Mouse (Mus musculus): ENCODE measurements at regions not wholly inside any gene's neighbourhood (a gene's known extent, or its start where the extent isn't known, plus 50 kb on each side); places are given as distances from the start of the nearest gene placed in this dataset.

DNA sequence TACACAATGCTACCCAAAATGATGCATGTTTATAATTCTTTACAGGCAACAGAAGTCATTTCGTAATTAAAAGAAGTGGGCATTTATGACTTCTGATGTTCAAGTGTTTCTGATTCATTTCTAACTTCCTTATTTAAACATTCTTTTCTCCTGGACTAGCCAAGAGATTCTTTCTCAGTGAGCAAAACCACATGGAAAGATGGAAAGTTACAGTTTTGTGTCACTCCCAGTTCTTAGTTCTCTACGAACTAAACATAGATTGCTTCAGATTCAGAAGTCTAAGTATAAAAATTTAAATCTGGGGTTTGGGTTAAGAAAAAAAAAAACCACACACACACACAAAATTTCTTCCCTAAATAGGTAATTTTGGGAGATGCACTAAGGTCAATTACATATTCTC lies 288.0 kb upstream of the Paip1 start:
- no peaks in the 10 kb centered on the region for H3K4me1 ChIP-seq (ENCODE audit: control insufficient read depth in 2 of 2, insufficient read depth in 2 of 2, low read length in 2 of 2, poor library complexity in 1 of 2)
- peaks cover 2% of the 10 kb centered on the region; the same call in 1 of the 2 replicates for H3K9me3 ChIP-seq (ENCODE audit: control insufficient read depth, insufficient read depth, low read depth, low read length)
- in situ Hi-C loops (cut with MboI; ENCODE audit: low sequenced_read_pairs in 2 of 2, unreplicated experiment in 2 of 2) = no loop called here
- no peak for DNase-seq (ENCODE audit: low read depth, low spot score)
- no peak overlapping the region for H3K9ac ChIP-seq (ENCODE audit: insufficient read depth, low read depth, low read length, poor library complexity, severe bottlenecking)
- no peak overlapping the region for H3K4me3 ChIP-seq (ENCODE audit: insufficient read depth in 1 of 2, low read depth in 1 of 2, low read length in 2 of 2, poor library complexity in 1 of 2, severe bottlenecking in 1 of 2)
- no peak overlapping the region for H3K27ac ChIP-seq (ENCODE audit: insufficient read depth, low read depth, low read length, poor library complexity, severe bottlenecking)
- TF ChIP-seq ZC3H11A (IDR thresholded peaks at IDR 0.05; ENCODE audit: borderline replicate concordance, low read depth, low read length) (no peak), MAFK (IDR thresholded peaks at IDR 0.05; ENCODE audit: insufficient read depth, low read depth, low read length) (no peak), CHD2 (IDR thresholded peaks at IDR 0.05; ENCODE audit: low read depth, low read length) (no peak), HCFC1 (IDR thresholded peaks at IDR 0.05; ENCODE audit: borderline replicate concordance, insufficient read depth, low read length) (no peak), ZNF384 (IDR thresholded peaks at IDR 0.05; ENCODE audit: low read depth, low read length) (no peak)
- no peaks in the 10 kb centered on the region for H3K36me3 ChIP-seq (ENCODE audit: control insufficient read depth, insufficient read depth, low read length, poor library complexity, severe bottlenecking)

DNA sequence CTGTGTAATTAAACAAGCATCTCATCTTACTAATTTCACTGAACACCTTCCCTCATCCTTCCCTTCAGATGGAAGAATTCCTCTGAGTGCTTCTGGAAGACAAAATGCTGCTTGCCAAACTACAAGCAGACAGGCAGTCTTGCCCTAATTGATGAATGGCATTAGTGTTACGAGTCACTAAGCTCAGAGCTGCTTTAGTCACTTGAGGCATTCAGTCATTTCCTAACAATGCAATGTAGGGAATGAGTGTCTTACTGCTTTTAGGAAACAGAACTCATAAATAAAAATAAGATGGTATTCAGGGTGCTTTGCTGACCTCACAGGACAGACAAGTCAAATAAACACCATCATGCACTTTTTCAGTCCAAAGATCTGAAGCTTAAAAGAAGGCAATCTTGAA lies 285.1 kb upstream of the Paip1 start:
- no peak for DNase-seq (ENCODE audit: low read depth, low spot score)

DNA sequence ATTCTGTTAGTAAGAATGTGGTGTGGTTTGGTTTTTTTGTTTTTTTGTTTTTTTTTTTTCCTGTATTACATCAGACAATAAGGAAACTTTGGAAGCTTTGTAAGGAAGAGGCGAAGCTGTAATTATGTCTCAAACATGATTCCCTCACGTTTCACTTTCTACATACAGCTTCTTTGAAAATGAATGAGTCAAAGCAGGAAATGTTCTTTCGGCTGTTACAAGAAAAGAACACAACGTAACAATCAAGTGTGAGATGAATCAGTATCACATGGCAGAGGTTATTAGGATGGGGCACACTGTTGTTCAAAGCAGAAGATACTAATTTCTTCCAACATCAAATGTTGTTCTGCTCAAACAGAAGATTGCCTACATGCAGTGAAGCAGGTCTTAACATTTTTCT lies 282.7 kb upstream of the Paip1 start:
- no peak overlapping the region for H3K4me3 ChIP-seq (ENCODE audit: insufficient read depth in 1 of 2, low read depth in 1 of 2, low read length in 2 of 2, poor library complexity in 1 of 2, severe bottlenecking in 1 of 2)
- no peak overlapping the region for H3K27ac ChIP-seq (ENCODE audit: insufficient read depth, low read depth, low read length, poor library complexity, severe bottlenecking)
- TF ChIP-seq HCFC1 (IDR thresholded peaks at IDR 0.05; ENCODE audit: borderline replicate concordance, insufficient read depth, low read length) (no peak), ZNF384 (IDR thresholded peaks at IDR 0.05; ENCODE audit: low read depth, low read length) (no peak), MAFK (IDR thresholded peaks at IDR 0.05; ENCODE audit: insufficient read depth, low read depth, low read length) (no peak), CHD2 (IDR thresholded peaks at IDR 0.05; ENCODE audit: low read depth, low read length) (no peak), ZC3H11A (IDR thresholded peaks at IDR 0.05; ENCODE audit: borderline replicate concordance, low read depth, low read length) (no peak)
- no peaks in the 10 kb centered on the region for H3K9me3 ChIP-seq (ENCODE audit: control insufficient read depth, insufficient read depth, low read depth, low read length)
- DNase-seq (ENCODE audit: low read depth, low spot score) = no peak
- no peaks in the 10 kb centered on the region for H3K36me3 ChIP-seq (ENCODE audit: control insufficient read depth, insufficient read depth, low read length, poor library complexity, severe bottlenecking)
- no peak overlapping the region for H3K9ac ChIP-seq (ENCODE audit: insufficient read depth, low read depth, low read length, poor library complexity, severe bottlenecking)
- H3K4me1 ChIP-seq (ENCODE audit: control insufficient read depth in 2 of 2, insufficient read depth in 2 of 2, low read length in 2 of 2, poor library complexity in 1 of 2) = no peaks in the 10 kb centered on the region
- in situ Hi-C loops (cut with MboI; ENCODE audit: low sequenced_read_pairs in 2 of 2, unreplicated experiment in 2 of 2) = no loop called here

More for the DNA sequence above, 285.1 kb upstream of the Paip1 start:
- Histone ChIP-seq H3K27ac (ENCODE audit: insufficient read depth, low read depth, low read length, poor library complexity, severe bottlenecking) (no peak overlapping the region), H3K9ac (ENCODE audit: insufficient read depth, low read depth, low read length, poor library complexity, severe bottlenecking) (no peak overlapping the region), H3K36me3 (ENCODE audit: control insufficient read depth, insufficient read depth, low read length, poor library complexity, severe bottlenecking) (no peaks in the 10 kb centered on the region), H3K4me1 (ENCODE audit: control insufficient read depth in 2 of 2, insufficient read depth in 2 of 2, low read length in 2 of 2, poor library complexity in 1 of 2) (no peaks in the 10 kb centered on the region), H3K9me3 (ENCODE audit: control insufficient read depth, insufficient read depth, low read depth, low read length) (no peaks in the 10 kb centered on the region), H3K4me3 (ENCODE audit: insufficient read depth in 1 of 2, low read depth in 1 of 2, low read length in 2 of 2, poor library complexity in 1 of 2, severe bottlenecking in 1 of 2) (no peak overlapping the region)
- in situ Hi-C loops (cut with MboI; ENCODE audit: low sequenced_read_pairs in 2 of 2, unreplicated experiment in 2 of 2) = no loop called here
- TF ChIP-seq ZNF384 (IDR thresholded peaks at IDR 0.05; ENCODE audit: low read depth, low read length) (no peak), MAFK (IDR thresholded peaks at IDR 0.05; ENCODE audit: insufficient read depth, low read depth, low read length) (no peak), ZC3H11A (IDR thresholded peaks at IDR 0.05; ENCODE audit: borderline replicate concordance, low read depth, low read length) (no peak), CHD2 (IDR thresholded peaks at IDR 0.05; ENCODE audit: low read depth, low read length) (no peak), HCFC1 (IDR thresholded peaks at IDR 0.05; ENCODE audit: borderline replicate concordance, insufficient read depth, low read length) (no peak)

DNA sequence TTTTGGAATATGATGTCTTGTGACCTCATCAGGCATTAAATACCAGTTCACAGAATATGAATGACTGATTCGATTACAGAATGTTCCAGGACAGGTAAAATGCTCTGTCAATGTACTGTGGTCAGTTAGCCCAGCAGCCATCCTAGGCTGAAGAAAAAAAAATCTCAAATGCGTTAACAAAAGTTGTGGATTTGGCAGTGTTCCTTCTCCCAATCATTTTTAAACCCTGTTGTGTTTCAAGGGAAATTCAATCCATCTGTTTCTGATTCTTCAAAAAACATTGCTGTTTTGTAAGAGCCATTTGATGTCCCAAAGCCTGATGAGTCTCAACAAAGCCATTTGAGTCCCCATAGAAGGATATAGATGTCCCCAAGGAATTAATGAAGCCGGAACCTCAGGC lies 280.7 kb upstream of the Paip1 start:
- in situ Hi-C loops (cut with MboI; ENCODE audit: low sequenced_read_pairs in 2 of 2, unreplicated experiment in 2 of 2) = no loop called here
- no peaks in the 10 kb centered on the region for H3K9me3 ChIP-seq (ENCODE audit: control insufficient read depth, insufficient read depth, low read depth, low read length)
- H3K4me3 ChIP-seq (ENCODE audit: insufficient read depth in 1 of 2, low read depth in 1 of 2, low read length in 2 of 2, poor library complexity in 1 of 2, severe bottlenecking in 1 of 2) = no peak overlapping the region
- no peaks in the 10 kb centered on the region for H3K4me1 ChIP-seq (ENCODE audit: control insufficient read depth in 2 of 2, insufficient read depth in 2 of 2, low read length in 2 of 2, poor library complexity in 1 of 2)
- TF ChIP-seq HCFC1 (IDR thresholded peaks at IDR 0.05; ENCODE audit: borderline replicate concordance, insufficient read depth, low read length) = no peak
- TF ChIP-seq ZNF384 (IDR thresholded peaks at IDR 0.05; ENCODE audit: low read depth, low read length) = no peak
- no peak for TF ChIP-seq ZC3H11A (IDR thresholded peaks at IDR 0.05; ENCODE audit: borderline replicate concordance, low read depth, low read length)
- TF ChIP-seq MAFK (IDR thresholded peaks at IDR 0.05; ENCODE audit: insufficient read depth, low read depth, low read length) = no peak
- no peak for TF ChIP-seq CHD2 (IDR thresholded peaks at IDR 0.05; ENCODE audit: low read depth, low read length)
- no peak for DNase-seq (ENCODE audit: low read depth, low spot score)
- H3K9ac ChIP-seq (ENCODE audit: insufficient read depth, low read depth, low read length, poor library complexity, severe bottlenecking) = no peak overlapping the region
- H3K36me3 ChIP-seq (ENCODE audit: control insufficient read depth, insufficient read depth, low read length, poor library complexity, severe bottlenecking) = no peaks in the 10 kb centered on the region
- no peak overlapping the region for H3K27ac ChIP-seq (ENCODE audit: insufficient read depth, low read depth, low read length, poor library complexity, severe bottlenecking)

DNA sequence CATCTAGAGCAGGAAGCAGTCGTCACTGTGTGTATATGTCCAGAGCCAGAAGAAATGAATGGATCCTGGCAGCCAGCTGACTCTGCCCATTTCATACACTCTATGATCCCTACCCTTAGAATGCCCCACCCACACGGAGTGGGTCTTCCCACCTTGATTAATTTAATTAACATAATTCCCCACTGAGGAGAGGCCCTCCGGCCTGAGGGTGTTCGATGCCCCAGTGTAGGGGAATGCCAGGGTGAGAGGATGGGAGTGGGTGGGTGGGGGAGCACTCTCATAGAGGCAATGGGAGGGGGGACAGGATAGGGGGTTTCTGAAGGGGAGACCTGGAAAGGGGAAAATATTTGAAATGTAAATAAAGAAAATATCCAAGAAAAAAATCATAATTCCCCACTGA lies 279.3 kb upstream of the Paip1 start:
- in situ Hi-C loops (cut with MboI; ENCODE audit: low sequenced_read_pairs in 2 of 2, unreplicated experiment in 2 of 2) = no loop called here
- no peak overlapping the region for H3K9ac ChIP-seq (ENCODE audit: insufficient read depth, low read depth, low read length, poor library complexity, severe bottlenecking)
- DNase-seq (ENCODE audit: low read depth, low spot score) = no peak

More for the DNA sequence above, 279.3 kb upstream of the Paip1 start:
- no peaks in the 10 kb centered on the region for H3K4me1 ChIP-seq (ENCODE audit: control insufficient read depth in 2 of 2, insufficient read depth in 2 of 2, low read length in 2 of 2, poor library complexity in 1 of 2)
- TF ChIP-seq MAFK (IDR thresholded peaks at IDR 0.05; ENCODE audit: insufficient read depth, low read depth, low read length) = no peak
- TF ChIP-seq CHD2 (IDR thresholded peaks at IDR 0.05; ENCODE audit: low read depth, low read length) = no peak
- no peak for TF ChIP-seq ZC3H11A (IDR thresholded peaks at IDR 0.05; ENCODE audit: borderline replicate concordance, low read depth, low read length)
- TF ChIP-seq HCFC1 (IDR thresholded peaks at IDR 0.05; ENCODE audit: borderline replicate concordance, insufficient read depth, low read length) = no peak
- no peak for TF ChIP-seq ZNF384 (IDR thresholded peaks at IDR 0.05; ENCODE audit: low read depth, low read length)
- H3K4me3 ChIP-seq (ENCODE audit: insufficient read depth in 1 of 2, low read depth in 1 of 2, low read length in 2 of 2, poor library complexity in 1 of 2, severe bottlenecking in 1 of 2) = no peak overlapping the region
- no peaks in the 10 kb centered on the region for H3K36me3 ChIP-seq (ENCODE audit: control insufficient read depth, insufficient read depth, low read length, poor library complexity, severe bottlenecking)
- H3K27ac ChIP-seq (ENCODE audit: insufficient read depth, low read depth, low read length, poor library complexity, severe bottlenecking) = no peak overlapping the region
- H3K9me3 ChIP-seq (ENCODE audit: control insufficient read depth, insufficient read depth, low read depth, low read length) = no peaks in the 10 kb centered on the region

All from ES-E14 (cell line).